Mouse (Mus musculus): ENCODE data around the gene Tfeb.

Gene Tfeb

GRCm38 (mm10) chr17:47757056-47757610 lies 20.3 kb downstream of the Tfeb start:
- no peak for TF ChIP-seq GATA4 (IDR thresholded peaks at IDR 0.05; ENCODE audit: insufficient replicate concordance, low read length)

- TF ChIP-seq GATA4 (IDR thresholded peaks at IDR 0.05; ENCODE audit: insufficient replicate concordance, low read length): no peak
Observed at GRCm38 (mm10) chr17:47759702-47760410, 23.0 kb downstream of the Tfeb start.

DNA sequence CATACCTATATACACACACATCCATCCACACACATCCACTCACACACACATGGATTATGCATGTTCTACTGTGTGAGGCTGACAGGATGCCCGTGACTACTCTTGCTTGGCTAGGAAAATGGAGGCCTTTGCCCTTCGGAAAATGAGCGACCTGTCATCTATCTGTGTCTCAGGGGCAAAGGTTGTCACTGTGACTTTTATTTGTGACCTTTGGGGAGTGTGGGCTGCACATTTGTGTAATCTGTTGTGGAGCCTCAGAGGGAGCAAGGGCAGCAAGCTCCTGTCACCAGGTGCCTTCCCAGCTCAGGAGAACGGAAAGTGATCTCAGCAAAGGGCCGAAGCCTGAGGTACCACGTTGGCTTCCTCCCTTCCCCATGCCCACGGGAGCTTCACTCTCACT lies 25.2 kb downstream of the Tfeb start:
- TF ChIP-seq GATA4 (IDR thresholded peaks at IDR 0.05; ENCODE audit: insufficient replicate concordance, low read length): no peak

GRCm38 (mm10) chr17:47762518-47763340 lies 25.9 kb downstream of the Tfeb start:
- TF ChIP-seq GATA4 (IDR thresholded peaks at IDR 0.05; ENCODE audit: insufficient replicate concordance, low read length): 0 out of 2 replicates have a peak, but pooled peaks have one; percentile 17

GRCm38 (mm10) chr17:47765986-47766385 lies 29.2 kb downstream of the Tfeb start:
- TF ChIP-seq GATA4 (IDR thresholded peaks at IDR 0.05; ENCODE audit: insufficient replicate concordance, low read length): no peak

DNA sequence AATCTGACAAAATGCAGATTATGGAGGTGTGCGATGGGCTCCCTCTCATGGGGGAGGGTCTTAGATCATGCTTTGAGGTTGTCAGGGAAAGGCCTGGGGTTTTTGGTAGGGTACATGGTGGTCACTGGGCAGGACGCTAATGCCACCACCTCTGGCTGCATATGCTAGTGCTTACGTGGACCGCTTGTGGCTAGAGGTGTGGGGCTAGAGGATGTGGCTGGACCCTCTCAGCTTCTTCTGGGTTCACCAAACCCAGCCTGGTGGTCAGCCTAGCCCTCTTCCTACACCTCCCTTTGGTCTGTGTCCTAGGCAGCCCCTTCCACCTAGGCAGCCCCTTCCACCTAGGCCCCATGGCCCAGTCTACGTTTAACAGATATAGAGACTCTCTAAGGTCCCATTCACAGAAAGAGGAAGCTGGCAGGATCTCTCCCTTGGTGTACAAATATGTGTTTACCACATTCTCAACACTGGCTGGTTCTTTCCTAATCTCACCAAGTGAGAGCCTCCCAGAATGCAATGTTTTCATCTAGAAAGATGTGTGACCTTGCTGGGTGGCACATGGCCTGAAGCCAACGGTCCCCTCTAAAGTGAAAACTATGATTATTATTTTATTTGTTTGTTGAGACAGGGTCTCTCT lies 29.7 kb downstream of the Tfeb start:
- TF ChIP-seq GATA4 (IDR thresholded peaks at IDR 0.05; ENCODE audit: insufficient replicate concordance, low read length): no peak

DNA sequence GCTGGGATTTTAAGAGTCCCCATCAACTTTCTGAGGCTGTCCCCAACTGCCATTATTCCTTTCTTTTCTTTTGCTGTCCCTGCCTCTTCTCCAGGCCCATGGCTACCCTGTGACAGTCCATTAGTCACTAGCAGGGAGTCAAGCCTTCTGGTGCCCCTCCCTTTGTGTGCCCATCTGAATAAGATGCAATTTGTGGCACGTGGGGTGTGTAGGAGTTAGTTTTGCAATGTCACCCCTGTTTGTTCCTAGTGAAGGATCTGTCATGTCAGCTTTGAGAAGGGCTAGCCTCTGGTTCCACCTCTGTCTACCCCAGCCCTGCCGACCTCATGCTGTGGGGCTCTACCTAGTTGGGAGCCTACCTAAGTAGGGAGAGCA lies 30.2 kb downstream of the Tfeb start:
- TF ChIP-seq GATA4 (IDR thresholded peaks at IDR 0.05; ENCODE audit: insufficient replicate concordance, low read length): no peak

DNA sequence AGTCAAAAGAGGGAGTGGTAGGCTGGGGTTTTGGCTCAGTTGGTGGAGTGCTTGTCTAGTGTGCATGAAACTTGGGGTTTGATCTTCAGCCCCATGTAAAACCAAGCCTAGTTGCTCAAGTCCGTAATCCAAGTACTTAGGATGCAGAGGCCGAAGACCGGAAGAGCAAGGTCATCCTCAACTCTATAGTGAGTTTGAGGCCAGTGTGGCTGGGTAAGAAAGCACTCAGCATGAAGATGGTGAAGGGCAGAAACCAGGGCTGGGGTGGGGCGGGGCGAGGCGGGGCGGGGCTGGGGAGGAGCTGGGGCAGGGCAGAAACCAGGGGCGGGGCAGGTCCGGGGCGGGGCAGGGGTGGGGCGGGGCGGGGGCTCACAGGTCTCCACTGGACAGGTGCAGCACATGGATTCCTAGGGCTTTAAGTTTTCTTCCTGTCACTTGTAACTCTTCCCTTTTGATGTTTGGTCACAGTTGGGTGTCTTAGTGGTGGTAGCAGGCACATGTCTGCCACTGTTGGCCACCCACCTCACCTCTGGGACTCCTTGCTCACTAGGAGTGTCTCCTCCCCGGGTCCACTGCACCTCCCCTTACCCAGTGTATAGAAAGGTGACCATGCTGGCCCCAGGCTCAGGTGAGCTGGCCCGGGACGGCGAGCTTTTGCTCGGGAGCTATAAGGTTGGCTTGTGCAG lies 30.8 kb downstream of the Tfeb start:
- TF ChIP-seq GATA4 (IDR thresholded peaks at IDR 0.05; ENCODE audit: insufficient replicate concordance, low read length): no peak

- TF ChIP-seq GATA4 (IDR thresholded peaks at IDR 0.05; ENCODE audit: insufficient replicate concordance, low read length): no peak
Observed at GRCm38 (mm10) chr17:47768707-47769276, 32.0 kb downstream of the Tfeb start.

DNA sequence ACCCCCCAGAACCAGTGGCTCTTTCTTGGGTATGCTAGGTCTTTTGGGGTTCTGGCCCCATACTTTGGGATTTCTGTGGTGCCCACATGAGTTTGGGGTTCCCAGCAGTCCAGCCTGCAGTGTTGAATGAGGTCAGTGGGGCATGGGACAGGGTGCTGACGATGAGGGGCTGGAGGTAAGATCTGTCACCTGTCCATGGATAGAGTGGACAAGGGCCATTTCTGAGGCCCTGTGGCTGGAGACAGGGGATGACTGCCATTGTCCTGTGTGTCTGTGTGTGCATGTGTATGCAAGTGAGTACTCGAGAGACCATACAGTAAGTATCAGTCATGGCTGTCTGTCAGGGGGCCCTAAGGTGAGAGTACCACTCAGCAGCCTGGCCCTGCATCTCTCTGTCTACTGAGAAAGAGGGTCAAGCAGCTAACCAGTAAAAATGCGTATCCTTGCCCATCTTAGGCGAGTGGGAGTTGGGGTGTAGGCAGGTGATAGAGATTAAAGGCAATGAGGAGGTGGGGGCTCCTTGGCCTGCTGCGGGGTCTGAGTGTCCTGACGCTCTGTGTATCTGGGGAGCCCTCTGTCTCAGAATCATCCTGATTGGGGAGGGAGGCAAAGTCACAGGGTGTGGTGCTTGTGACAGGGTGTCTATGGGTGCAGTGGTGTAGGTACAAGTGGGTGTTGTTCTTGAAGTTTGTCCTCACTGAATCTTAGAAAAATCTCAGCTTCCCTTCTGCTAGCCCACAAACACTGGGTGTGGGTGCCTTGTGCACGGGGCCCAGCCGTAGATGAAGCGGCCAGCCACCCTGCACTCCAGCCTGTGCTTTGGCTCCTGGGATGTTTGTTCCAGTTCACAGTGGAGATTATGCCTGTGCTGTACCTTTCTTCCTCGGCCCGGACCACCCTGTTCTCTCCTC lies 32.8 kb downstream of the Tfeb start:
- no peak for TF ChIP-seq GATA4 (IDR thresholded peaks at IDR 0.05; ENCODE audit: insufficient replicate concordance, low read length)

- no peak for TF ChIP-seq GATA4 (IDR thresholded peaks at IDR 0.05; ENCODE audit: insufficient replicate concordance, low read length)
Observed at GRCm38 (mm10) chr17:47773604-47774003, 36.8 kb downstream of the Tfeb start.

GRCm38 (mm10) chr17:47777141-47777540 lies 40.3 kb downstream of the Tfeb start:
- TF ChIP-seq GATA4 (IDR thresholded peaks at IDR 0.05; ENCODE audit: insufficient replicate concordance, low read length): no peak

- no peak for TF ChIP-seq GATA4 (IDR thresholded peaks at IDR 0.05; ENCODE audit: insufficient replicate concordance, low read length)
Observed at GRCm38 (mm10) chr17:47780470-47780869, 43.6 kb downstream of the Tfeb start.

DNA sequence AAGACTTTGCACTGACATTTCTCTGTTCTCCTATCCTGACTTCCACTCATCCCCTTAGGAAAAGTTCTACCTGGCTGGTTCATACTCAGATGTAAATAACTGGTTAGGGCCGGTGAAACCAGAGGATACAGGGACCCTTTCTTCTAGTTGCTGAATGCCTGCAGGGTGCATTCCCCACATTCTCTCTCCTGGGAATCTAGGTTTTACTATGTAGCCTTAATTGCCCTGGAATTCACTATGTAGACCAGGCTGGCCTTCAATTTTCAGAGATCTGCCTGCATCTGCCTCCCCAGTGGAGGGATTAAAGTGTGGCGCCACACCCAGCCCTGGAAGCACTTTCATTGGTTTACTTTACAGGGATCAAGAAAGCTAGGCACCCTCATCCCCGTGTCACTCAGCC lies 45.7 kb downstream of the Tfeb start:
- no peak for TF ChIP-seq GATA4 (IDR thresholded peaks at IDR 0.05; ENCODE audit: insufficient replicate concordance, low read length)

All from liver, adult (tissue).